Mouse (Mus musculus) hindbrain, embryonic 16.5 days (tissue): Measurements from ENCODE around the gene Hcfc2. TPM values are rescaled to one million over a fixed set of nuclear protein-coding genes. Genes with fewer than 3 reads are reported as not detected.

Experiments used
- ATAC-seq: fragments of 200-750 bp; cut with Nextera tagmentation; 2 replicates; pipeline ENCODE4 v1.8.0; 2017; ENCODE audit warnings: moderate TSS enrichment, moderate library complexity
- H3K27ac ChIP-seq: fragments of 300-500 bp; sonication (generic); 2 replicates; pipeline ENCODE4 v1.5.1; 2014; ENCODE audit warnings: low read depth, mild to moderate bottlenecking, control low read depth, low read length, moderate library complexity
- H3K27me3 ChIP-seq: fragments of 300-500 bp; sonication (generic); replicated peaks from 2 replicates; pipeline ENCODE4 v1.6.1; 2014; ENCODE audit warnings: low read length; ENCODE audit not compliant: control insufficient read depth, insufficient read depth
- H3K36me3 ChIP-seq: fragments of 300-500 bp; sonication (generic); 2 replicates; pipeline ENCODE4 v1.6.1; 2014; ENCODE audit warnings: mild to moderate bottlenecking, low read length, moderate library complexity, mixed read lengths; ENCODE audit not compliant: control insufficient read depth, insufficient read depth
- H3K4me1 ChIP-seq: fragments of 300-500 bp; sonication (generic); 2 replicates; pipeline ENCODE4 v1.6.1; 2014; ENCODE audit warnings: low read depth, low read length; ENCODE audit not compliant: control insufficient read depth, insufficient read depth
- H3K4me2 ChIP-seq: fragments of 300-500 bp; sonication (generic); 2 replicates; pipeline ENCODE4 v1.6.1; 2014; ENCODE audit warnings: mild to moderate bottlenecking, low read length, control low read depth, moderate library complexity
- H3K4me3 ChIP-seq: fragments of 300-500 bp; sonication (generic); 2 replicates; pipeline ENCODE4 v1.5.1; 2014; ENCODE audit warnings: mild to moderate bottlenecking, low read length, control low read depth, moderate library complexity
- H3K9ac ChIP-seq: fragments of 300-500 bp; sonication (generic); 2 replicates; pipeline ENCODE4 v1.6.1; 2014; ENCODE audit warnings: low read depth, mild to moderate bottlenecking, control low read depth, low read length, moderate library complexity
- H3K9me3 ChIP-seq: fragments of 300-500 bp; sonication (generic); 2 replicates; pipeline ENCODE4 v1.6.1; 2014; ENCODE audit warnings: mild to moderate bottlenecking, low read length, moderate library complexity; ENCODE audit not compliant: control insufficient read depth
- WGBS: fragments of 180-500 bp; shearing (Covaris S2); extraction: QIAGEN DNeasy Blood & Tissue Kit; methylation state at CpG from one replicate; pipeline ENCODE4 v1.1.7; 2014; 5-methylcytosine and 5-hydroxymethylcytosine counted together
- polyA plus RNA-seq: library from polyadenylated mRNA; unstranded; fragments of >200 nt; fragmentation: Nextera tagmentation; extraction: Ambion mirVana; gene quantifications from 2 replicates; pipeline ENCODE4 v1.2.1, GENCODE M21; 2015

The Hcfc2 gene
- polyA plus RNA-seq, 1 experiment from 2014 or later, result 37.7 TPM

- Histone ChIP-seq H3K9me3 (no peaks in the 10 kb centered on the region), H3K27ac (no peak overlapping the region), H3K4me1 (no peaks in the 10 kb centered on the region), H3K4me2 (no peak overlapping the region), H3K27me3 (no peaks in the 10 kb centered on the region), H3K4me3 (no peak overlapping the region), H3K9ac (no peak overlapping the region), H3K36me3 (no peaks in the 10 kb centered on the region)
- no peak for ATAC-seq
- 34% methylated on average over 13 of the region's 13 CpGs for WGBS
Measured at GRCm38 (mm10) chr10:82777886-82778285, 81.9 kb downstream of the Hcfc2 start.

- H3K4me3 ChIP-seq, result no peak overlapping the region
- no peak overlapping the region for H3K9ac ChIP-seq
- H3K27ac ChIP-seq, result no peak overlapping the region
- WGBS, result 76% methylated on average over 8 of the region's 8 CpGs
- H3K27me3 ChIP-seq, result no peaks in the 10 kb centered on the region
- H3K4me2 ChIP-seq, result no peak overlapping the region
- no peaks in the 10 kb centered on the region for H3K9me3 ChIP-seq
- no peaks in the 10 kb centered on the region for H3K36me3 ChIP-seq
- H3K4me1 ChIP-seq, result no peaks in the 10 kb centered on the region
- ATAC-seq, result no peak
Measured at GRCm38 (mm10) chr10:82778791-82779549, 83.0 kb downstream of the Hcfc2 start.

GRCm38 (mm10) chr10:82779831-82780230, 83.9 kb downstream of the Hcfc2 start:
- H3K4me1 ChIP-seq, result no peaks in the 10 kb centered on the region
- no peak overlapping the region for H3K4me2 ChIP-seq
- H3K27ac ChIP-seq, result no peak overlapping the region
- no peaks in the 10 kb centered on the region for H3K36me3 ChIP-seq
- WGBS, result 98% methylated on average over 14 of the region's 14 CpGs
- no peak overlapping the region for H3K9ac ChIP-seq
- no peak overlapping the region for H3K4me3 ChIP-seq
- H3K27me3 ChIP-seq, result no peaks in the 10 kb centered on the region
- ATAC-seq, result no peak
- no peaks in the 10 kb centered on the region for H3K9me3 ChIP-seq

GRCm38 (mm10) chr10:82780322-82780721, 84.4 kb downstream of the Hcfc2 start:
- H3K4me3 ChIP-seq, result no peak overlapping the region
- 97% methylated on average over 3 of the region's 3 CpGs for WGBS
- no peaks in the 10 kb centered on the region for H3K9me3 ChIP-seq
- no peak overlapping the region for H3K27ac ChIP-seq
- no peaks in the 10 kb centered on the region for H3K4me1 ChIP-seq
- no peak for ATAC-seq
- no peak overlapping the region for H3K9ac ChIP-seq
- H3K27me3 ChIP-seq, result no peaks in the 10 kb centered on the region
- no peaks in the 10 kb centered on the region for H3K36me3 ChIP-seq
- no peak overlapping the region for H3K4me2 ChIP-seq

GRCm38 (mm10) chr10:82780816-82781215, 84.9 kb downstream of the Hcfc2 start:
- H3K27me3 ChIP-seq, result no peaks in the 10 kb centered on the region
- H3K9ac ChIP-seq, result no peak overlapping the region
- no peaks in the 10 kb centered on the region for H3K9me3 ChIP-seq
- no peaks in the 10 kb centered on the region for H3K36me3 ChIP-seq
- no peak overlapping the region for H3K4me3 ChIP-seq
- no peaks in the 10 kb centered on the region for H3K4me1 ChIP-seq
- no peak overlapping the region for H3K27ac ChIP-seq
- no peak overlapping the region for H3K4me2 ChIP-seq
- no peak for ATAC-seq

GRCm38 (mm10) chr10:82782472-82782871, 86.5 kb downstream of the Hcfc2 start:
- Histone ChIP-seq H3K27ac (no peak overlapping the region), H3K4me3 (no peak overlapping the region), H3K27me3 (no peaks in the 10 kb centered on the region), H3K4me2 (no peak overlapping the region), H3K9ac (no peak overlapping the region), H3K4me1 (no peaks in the 10 kb centered on the region), H3K9me3 (no peaks in the 10 kb centered on the region), H3K36me3 (no peaks in the 10 kb centered on the region)
- whole genome bisulfite sequencing, result 57% methylated on average over 2 of the region's 2 CpGs
- ATAC-seq, result no peak

GRCm38 (mm10) chr10:82789181-82789580, 93.2 kb downstream of the Hcfc2 start:
- Histone ChIP-seq H3K4me3 (no peak overlapping the region), H3K4me1 (no peaks in the 10 kb centered on the region), H3K4me2 (no peak overlapping the region), H3K27me3 (no peaks in the 10 kb centered on the region), H3K36me3 (no peaks in the 10 kb centered on the region), H3K9ac (no peak overlapping the region), H3K27ac (no peak overlapping the region), H3K9me3 (no peaks in the 10 kb centered on the region)
- no peak for ATAC-seq

GRCm38 (mm10) chr10:82790504-82790903, 94.5 kb downstream of the Hcfc2 start:
- no peaks in the 10 kb centered on the region for H3K36me3 ChIP-seq
- H3K4me1 ChIP-seq, result peaks cover 6% of the 10 kb centered on the region; the same call in 1 of the 2 replicates
- ATAC-seq, result no peak
- no peak overlapping the region for H3K4me2 ChIP-seq
- WGBS, result 94% methylated on average over 5 of the region's 5 CpGs
- H3K4me3 ChIP-seq, result no peak overlapping the region
- H3K27ac ChIP-seq, result no peak overlapping the region
- no peak overlapping the region for H3K9ac ChIP-seq
- H3K9me3 ChIP-seq, result no peaks in the 10 kb centered on the region
- no peaks in the 10 kb centered on the region for H3K27me3 ChIP-seq

- Histone ChIP-seq H3K4me3 (no peak overlapping the region), H3K9ac (no peak overlapping the region), H3K36me3 (no peaks in the 10 kb centered on the region), H3K27ac (no peak overlapping the region), H3K4me1 (peaks cover 7% of the 10 kb centered on the region; the same call in 1 of the 2 replicates), H3K4me2 (no peak overlapping the region), H3K9me3 (no peaks in the 10 kb centered on the region), H3K27me3 (no peaks in the 10 kb centered on the region)
- no peak for ATAC-seq
- WGBS, result 93% methylated on average over 3 of the region's 3 CpGs
Measured at GRCm38 (mm10) chr10:82791713-82792112, 95.8 kb downstream of the Hcfc2 start.
